Mouse (Mus musculus) kidney, embryonic 14.5 days (tissue): Measurements from ENCODE around the gene Aloxe3. TPM values are rescaled to one million over a fixed set of nuclear protein-coding genes. Genes with fewer than 3 reads are reported as not detected.

Experiments used
- ATAC-seq: fragments of 200-750 bp; cut with Nextera tagmentation; 2 replicates; pipeline ENCODE4 v1.8.0; 2017; ENCODE audit warnings: moderate number of reproducible peaks, mild to moderate bottlenecking, moderate TSS enrichment, moderate library complexity; ENCODE audit not compliant: low FRiP score, low TSS enrichment
- H3K27ac ChIP-seq: fragments of 300-500 bp; sonication (generic); 2 replicates; pipeline ENCODE4 v1.5.1; 2014; ENCODE audit warnings: low read depth, mild to moderate bottlenecking, low read length, moderate library complexity, mixed read lengths
- H3K27me3 ChIP-seq: fragments of 300-500 bp; sonication (generic); 2 replicates; pipeline ENCODE4 v1.6.1; 2014; ENCODE audit warnings: mild to moderate bottlenecking, low read length; ENCODE audit not compliant: control insufficient read depth, insufficient read depth
- H3K36me3 ChIP-seq: fragments of 300-500 bp; sonication (generic); 2 replicates; pipeline ENCODE4 v1.6.1; 2014; ENCODE audit warnings: low read length, mixed read lengths; ENCODE audit not compliant: control insufficient read depth, insufficient read depth
- H3K4me1 ChIP-seq: fragments of 300-500 bp; sonication (generic); 2 replicates; pipeline ENCODE4 v1.6.1; 2014; ENCODE audit warnings: low read length, mixed read lengths; ENCODE audit not compliant: control insufficient read depth, insufficient read depth
- H3K4me2 ChIP-seq: fragments of 300-500 bp; sonication (generic); replicated peaks from 2 replicates; pipeline ENCODE4 v1.6.1; 2014; ENCODE audit warnings: low read depth, mild to moderate bottlenecking, low read length
- H3K4me3 ChIP-seq: fragments of 300-500 bp; sonication (generic); 2 replicates; pipeline ENCODE4 v1.5.1; 2014; ENCODE audit warnings: mild to moderate bottlenecking, low read length
- H3K9ac ChIP-seq: fragments of 300-500 bp; sonication (generic); 2 replicates; pipeline ENCODE4 v1.6.1; 2014; ENCODE audit warnings: low read depth, mild to moderate bottlenecking, low read length, moderate library complexity
- H3K9me3 ChIP-seq: fragments of 300-500 bp; sonication (generic); 2 replicates; pipeline ENCODE4 v1.6.1; 2016; ENCODE audit warnings: low read length; ENCODE audit not compliant: control insufficient read depth
- WGBS: fragments of 180-500 bp; shearing (Covaris S2); extraction: QIAGEN DNeasy Blood & Tissue Kit; methylation state at CpG from one replicate; pipeline ENCODE4 v1.1.7; 2014; 5-methylcytosine and 5-hydroxymethylcytosine counted together
- polyA plus RNA-seq: library from polyadenylated mRNA; unstranded; fragments of >200 nt; fragmentation: Nextera tagmentation; extraction: Ambion mirVana; gene quantifications from 2 replicates; pipeline ENCODE4 v1.2.1, GENCODE M21; 2014

The Aloxe3 gene
- polyA plus RNA-seq, 1 experiment from 2014 or later: 0.54 TPM

DNA sequence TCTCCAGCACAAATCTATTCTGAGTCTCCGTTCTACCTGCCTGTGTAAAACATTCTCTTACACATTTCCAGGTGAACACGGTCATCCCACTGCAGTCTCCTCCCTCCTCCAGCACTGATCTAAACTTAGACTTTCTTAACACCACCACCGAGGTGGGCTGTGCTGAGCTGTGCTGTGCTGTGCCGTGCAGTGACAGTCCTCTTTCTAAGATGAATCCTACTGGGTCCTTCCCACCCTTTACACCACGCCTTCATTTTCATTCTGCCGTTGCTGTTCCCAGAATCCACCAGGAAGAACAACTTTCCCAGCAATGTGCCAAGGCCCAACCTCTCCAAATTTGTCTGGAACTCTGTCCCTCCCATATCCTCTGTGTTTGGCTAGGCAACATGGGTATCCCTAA, 39.3 kb upstream of the Aloxe3 start:
- no peak overlapping the region for H3K4me3 ChIP-seq
- H3K9ac ChIP-seq: no peak overlapping the region
- no peaks in the 10 kb centered on the region for H3K27me3 ChIP-seq
- no peak for ATAC-seq
- peak overlapping the region; percentile 94 for H3K27ac ChIP-seq
- H3K4me1 ChIP-seq: peaks cover 21% of the 10 kb centered on the region
- H3K4me2 ChIP-seq: no peak overlapping the region
- H3K9me3 ChIP-seq: no peaks in the 10 kb centered on the region
- H3K36me3 ChIP-seq: peaks cover 19% of the 10 kb centered on the region
- 44% methylated on average over 6 of the region's 6 CpGs for WGBS

DNA sequence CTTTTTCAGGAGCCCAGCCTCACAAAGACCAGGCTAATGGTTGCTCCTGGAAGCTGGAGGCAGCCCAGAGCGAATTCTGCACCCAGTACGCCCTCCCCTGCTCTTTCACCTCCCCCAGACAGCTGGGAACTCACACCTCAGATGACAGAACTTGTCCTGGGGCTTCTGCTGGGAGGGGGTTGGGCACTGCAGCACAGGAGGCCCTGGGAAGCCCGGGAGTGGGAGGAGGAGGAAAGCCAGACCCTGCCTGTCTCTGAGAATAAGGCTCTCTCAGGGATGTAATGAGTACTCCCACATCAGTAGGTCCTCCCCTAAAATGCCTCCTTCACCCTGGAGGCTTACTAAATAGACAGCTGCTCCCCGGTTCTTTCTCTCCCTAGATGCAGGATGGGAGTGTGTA, 38.6 kb upstream of the Aloxe3 start:
- Histone ChIP-seq H3K4me3 (no peak overlapping the region), H3K9ac (no peak overlapping the region), H3K36me3 (peaks cover 26% of the 10 kb centered on the region), H3K4me2 (peak overlapping the region; percentile 12; the same call in 1 of the 2 replicates), H3K27me3 (no peaks in the 10 kb centered on the region), H3K4me1 (peaks cover 21% of the 10 kb centered on the region), H3K27ac (peak overlapping the region; percentile 94), H3K9me3 (no peaks in the 10 kb centered on the region)
- WGBS: 10% methylated on average over 4 of the region's 4 CpGs
- peak; percentile 44 for ATAC-seq

DNA sequence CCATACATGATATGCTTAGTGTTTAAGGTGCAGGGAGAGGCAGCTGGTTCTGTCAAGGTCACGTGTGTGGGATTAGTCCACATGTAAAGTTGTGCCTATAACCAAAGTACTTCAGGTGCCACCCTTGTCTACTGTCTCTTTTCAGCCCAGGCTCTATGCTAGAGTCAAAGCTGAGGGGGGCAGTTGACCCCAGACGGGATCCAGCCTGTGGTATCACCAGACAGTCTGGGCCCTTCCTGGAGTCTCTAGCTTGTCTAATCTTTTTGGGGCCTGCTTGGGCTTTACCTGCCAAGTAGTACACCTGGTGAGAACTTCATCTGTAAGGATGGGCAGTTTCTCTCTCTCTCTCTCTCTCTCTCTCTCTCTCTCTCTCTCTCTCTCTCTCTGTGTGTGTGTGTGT, 38.1 kb upstream of the Aloxe3 start:
- peak overlapping the region; percentile 94 for H3K27ac ChIP-seq
- no peak overlapping the region for H3K4me3 ChIP-seq
- no peaks in the 10 kb centered on the region for H3K27me3 ChIP-seq
- H3K4me1 ChIP-seq: peaks cover 21% of the 10 kb centered on the region
- H3K9ac ChIP-seq: no peak overlapping the region
- no peaks in the 10 kb centered on the region for H3K9me3 ChIP-seq
- no peak for ATAC-seq
- H3K36me3 ChIP-seq: peaks cover 29% of the 10 kb centered on the region
- no peak overlapping the region for H3K4me2 ChIP-seq
- WGBS: 66% methylated on average over 2 of the region's 2 CpGs

DNA sequence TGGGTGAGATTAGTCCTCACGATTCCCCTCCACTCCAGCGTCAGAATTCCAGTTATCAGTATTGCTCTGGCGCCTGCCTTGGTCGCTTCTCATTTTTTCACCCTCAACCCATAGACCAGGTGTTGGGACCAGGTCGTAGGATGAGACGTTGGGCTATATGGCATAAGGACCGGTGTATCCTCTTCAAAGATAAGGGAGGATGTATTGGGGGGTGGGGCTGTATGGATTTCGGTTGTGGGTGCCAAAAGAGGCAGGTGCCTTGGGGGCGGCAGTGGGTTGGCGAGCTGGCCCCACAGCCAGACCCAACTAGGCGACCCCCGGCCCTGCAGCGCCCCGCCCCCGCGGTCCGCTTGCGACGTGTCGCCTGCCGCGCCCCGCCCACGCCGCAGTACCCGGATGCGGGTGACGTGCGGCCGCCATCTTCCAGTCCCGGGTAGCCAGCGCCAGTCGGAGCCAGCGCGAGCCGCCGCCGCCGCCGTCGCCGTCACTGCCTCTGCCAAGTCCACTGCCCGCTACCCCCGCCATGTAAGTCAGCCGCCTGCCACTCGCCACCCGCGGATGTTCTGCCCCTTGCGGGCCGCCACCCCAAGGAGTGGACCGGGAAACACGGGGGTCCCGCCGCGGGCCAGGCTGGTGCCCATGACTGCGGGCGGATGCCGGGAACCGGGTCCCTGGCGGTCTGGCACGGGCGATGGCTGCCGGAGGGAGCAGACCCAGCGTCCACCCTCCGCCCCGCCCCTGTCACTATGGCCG, 37.4 kb upstream of the Aloxe3 start, which contains the start of gene Vamp2:
Gene Vamp2 (plus strand): TSS at position 388 of the 753 bp plus-strand sequence.
- H3K27ac ChIP-seq: peak within 1 kb of the TSS; percentile 94
- WGBS: 1% methylated on average over 58 of the region's 67 CpGs
- H3K36me3 ChIP-seq: peaks cover 33% of the 10 kb centered on the region
- H3K4me3 ChIP-seq: peak within 1 kb of the TSS; percentile 100
- ATAC-seq: peak; percentile 62
- peak within 1 kb of the TSS; percentile 95 for H3K4me2 ChIP-seq
- H3K27me3 ChIP-seq: no peaks in the 10 kb centered on the region
- peak within 1 kb of the TSS; percentile 99 for H3K9ac ChIP-seq
- H3K9me3 ChIP-seq: no peaks in the 10 kb centered on the region
- peaks cover 21% of the 10 kb centered on the region for H3K4me1 ChIP-seq

DNA sequence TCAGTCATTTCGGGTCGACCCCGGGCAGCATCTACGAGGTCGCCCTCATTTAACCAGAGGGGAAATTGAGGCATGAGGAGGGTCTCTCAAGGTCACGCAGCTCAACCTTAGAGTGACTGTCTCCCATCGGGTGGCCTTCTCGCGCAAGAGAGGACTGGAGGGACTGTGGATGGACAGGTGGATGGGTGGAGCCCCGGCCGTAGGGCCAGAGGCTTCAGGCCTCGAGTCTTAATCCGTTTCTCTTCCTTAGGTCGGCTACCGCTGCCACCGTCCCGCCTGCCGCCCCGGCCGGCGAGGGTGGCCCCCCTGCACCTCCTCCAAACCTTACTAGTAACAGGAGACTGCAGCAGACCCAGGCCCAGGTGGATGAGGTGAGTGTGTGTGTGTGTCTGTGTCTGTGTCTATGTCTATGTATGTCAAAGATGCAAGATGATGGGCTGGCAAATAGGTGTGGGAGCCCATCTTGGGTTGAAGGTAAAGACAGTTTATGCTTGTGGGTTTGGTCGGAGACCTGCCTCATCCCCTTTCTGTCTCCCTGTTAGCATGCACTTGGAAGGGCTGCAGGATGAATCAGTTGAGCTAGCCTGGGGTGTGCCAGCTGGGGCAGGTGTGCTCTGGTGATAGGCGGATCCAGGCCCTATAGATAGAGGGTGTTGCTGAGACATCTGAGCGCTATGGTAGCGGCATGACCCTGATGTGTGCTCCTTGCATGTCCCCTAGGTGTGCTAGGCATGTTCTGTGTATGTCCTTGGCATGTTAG, 36.7 kb upstream of the Aloxe3 start:
- Histone ChIP-seq H3K4me2 (peak overlapping the region; percentile 95), H3K4me1 (peaks cover 21% of the 10 kb centered on the region), H3K9ac (peak overlapping the region; percentile 99), H3K9me3 (no peaks in the 10 kb centered on the region), H3K27me3 (no peaks in the 10 kb centered on the region), H3K4me3 (peak overlapping the region; percentile 100), H3K27ac (peak overlapping the region; percentile 94), H3K36me3 (peaks cover 33% of the 10 kb centered on the region)
- 18% methylated on average over 14 of the region's 25 CpGs for WGBS
- ATAC-seq: peak; percentile 28

DNA sequence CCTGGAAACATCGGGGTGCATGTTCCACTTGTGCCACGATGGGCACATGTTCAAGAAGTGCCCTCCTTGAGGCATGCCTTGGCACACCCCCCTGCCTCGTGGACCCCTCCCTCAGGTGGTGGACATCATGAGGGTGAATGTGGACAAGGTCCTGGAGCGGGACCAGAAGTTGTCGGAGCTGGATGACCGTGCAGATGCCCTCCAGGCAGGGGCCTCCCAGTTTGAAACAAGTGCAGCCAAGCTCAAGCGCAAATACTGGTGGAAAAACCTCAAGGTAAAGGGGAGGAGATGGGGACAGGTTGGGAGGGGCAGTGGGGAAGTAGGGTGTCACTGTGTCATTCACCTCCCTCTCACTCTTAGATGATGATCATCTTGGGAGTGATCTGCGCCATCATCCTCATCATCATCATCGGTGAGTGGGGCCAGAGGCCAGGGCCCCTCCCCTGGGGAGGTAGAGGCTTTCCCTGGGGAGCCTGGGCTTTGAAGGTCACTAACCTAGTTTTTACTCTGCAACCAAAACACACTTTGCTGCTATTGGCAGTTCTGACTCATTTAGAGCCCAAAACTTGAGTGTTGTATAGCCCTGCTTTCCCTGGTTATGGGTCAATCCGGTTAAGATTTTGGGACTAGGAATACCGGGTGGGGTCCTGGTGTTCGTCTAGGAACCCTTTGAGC, 35.9 kb upstream of the Aloxe3 start:
- ATAC-seq: no peak
- peaks cover 24% of the 10 kb centered on the region for H3K4me1 ChIP-seq
- peaks cover 33% of the 10 kb centered on the region for H3K36me3 ChIP-seq
- 0 out of 2 replicates have a peak overlapping the region, but pooled peaks have one; percentile 94 for H3K27ac ChIP-seq
- WGBS: 81% methylated on average over 12 of the region's 12 CpGs
- no peaks in the 10 kb centered on the region for H3K9me3 ChIP-seq
- peak overlapping the region; percentile 99 for H3K9ac ChIP-seq
- H3K4me3 ChIP-seq: peak overlapping the region; percentile 100
- no peaks in the 10 kb centered on the region for H3K27me3 ChIP-seq
- H3K4me2 ChIP-seq: peak overlapping the region; percentile 95

DNA sequence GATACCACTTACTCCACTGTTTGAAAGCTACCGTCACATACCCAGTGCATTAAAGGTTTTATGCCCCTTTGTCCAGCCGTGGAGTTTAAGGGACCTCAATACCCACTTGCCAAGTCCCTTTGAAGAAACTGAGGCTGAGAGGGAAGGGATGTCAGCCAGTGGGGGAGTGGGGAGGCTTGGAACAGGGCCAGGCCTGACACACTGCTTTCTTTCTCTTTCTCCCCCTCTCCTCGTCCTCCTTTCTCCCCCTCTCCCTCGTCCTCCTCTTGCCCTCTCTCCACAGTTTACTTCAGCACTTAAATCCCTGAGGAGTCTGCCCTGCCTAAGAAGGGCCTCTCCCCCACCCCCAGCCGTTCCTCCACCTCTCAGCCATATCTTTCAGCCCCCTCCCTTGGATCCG, 35.3 kb upstream of the Aloxe3 start:
- no peak overlapping the region for H3K4me3 ChIP-seq
- no peak overlapping the region for H3K27ac ChIP-seq
- WGBS: 64% methylated on average over 4 of the region's 6 CpGs
- H3K9ac ChIP-seq: peak overlapping the region; percentile 99; the same call in 1 of the 2 replicates
- H3K4me1 ChIP-seq: peaks cover 24% of the 10 kb centered on the region
- no peak for ATAC-seq
- H3K4me2 ChIP-seq: peak overlapping the region; percentile 95; the same call in 1 of the 2 replicates
- peaks cover 33% of the 10 kb centered on the region for H3K36me3 ChIP-seq
- no peaks in the 10 kb centered on the region for H3K9me3 ChIP-seq
- H3K27me3 ChIP-seq: no peaks in the 10 kb centered on the region

DNA sequence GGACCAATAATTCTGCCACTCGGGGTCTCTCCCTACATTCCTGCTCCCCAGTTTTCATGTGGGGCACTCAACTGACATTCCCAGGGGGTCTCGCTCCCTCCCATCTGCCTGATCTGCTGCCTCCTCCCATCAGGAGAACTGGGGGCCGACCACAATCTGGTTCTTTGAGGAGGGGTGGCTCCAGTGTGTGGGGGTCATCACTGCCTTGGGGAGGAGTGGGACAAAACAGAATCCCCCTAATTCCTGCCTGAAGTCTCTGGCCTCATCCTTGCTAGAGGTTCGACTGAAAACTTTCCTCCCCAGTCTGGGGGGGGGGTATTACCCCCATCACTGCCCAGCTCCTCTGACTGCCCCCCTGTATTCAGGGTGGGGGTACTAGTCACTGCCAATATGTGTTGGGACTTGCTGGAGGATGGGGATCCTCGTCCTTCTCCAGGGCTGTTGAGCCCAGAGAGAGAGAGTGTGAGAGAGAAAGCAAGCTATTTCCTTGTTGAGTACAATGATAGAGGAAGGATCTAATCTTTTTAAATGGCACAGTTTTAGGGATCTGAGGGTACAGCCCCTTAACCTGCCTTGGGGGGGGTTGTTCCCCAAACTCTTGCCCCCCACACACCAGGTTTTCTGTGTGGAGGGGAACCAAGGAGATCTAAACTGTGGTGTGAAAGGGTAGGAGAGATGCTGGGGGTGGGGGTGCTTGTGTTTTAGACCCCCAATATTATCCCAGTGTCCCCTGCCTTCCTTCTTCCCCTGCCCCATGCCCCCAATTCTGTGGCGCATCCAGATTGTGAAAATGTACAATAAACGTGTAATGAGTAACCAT, 33.9 kb upstream of the Aloxe3 start:
- WGBS: 66% methylated on average over 7 of the region's 7 CpGs
- no peak overlapping the region for H3K4me2 ChIP-seq
- ATAC-seq: no peak
- H3K4me3 ChIP-seq: no peak overlapping the region
- H3K36me3 ChIP-seq: peaks cover 33% of the 10 kb centered on the region
- H3K9ac ChIP-seq: no peak overlapping the region
- no peaks in the 10 kb centered on the region for H3K27me3 ChIP-seq
- H3K4me1 ChIP-seq: peaks cover 32% of the 10 kb centered on the region
- H3K9me3 ChIP-seq: no peaks in the 10 kb centered on the region
- H3K27ac ChIP-seq: no peak overlapping the region
